Mouse (Mus musculus) myocyte (in vitro differentiated cells): ENCODE results near the gene Plekhj1. TPM values are rescaled to one million over a fixed set of nuclear protein-coding genes. Genes with fewer than 3 reads are reported as not detected.

Experiments used
- H3K27me3 ChIP-seq: one replicate; pipeline ENCODE4 v1.6.1; 2011; ENCODE audit not compliant: control insufficient read depth, insufficient read depth, insufficient read length
- H3K36me3 ChIP-seq: one replicate; pipeline ENCODE4 v1.6.1; 2011; ENCODE audit not compliant: control insufficient read depth, insufficient read depth
- H3K4me2 ChIP-seq: one replicate; pipeline ENCODE4 v1.6.1; 2011; ENCODE audit warnings: low read depth, control low read depth
- H3K4me3 ChIP-seq: one replicate; pipeline ENCODE4 v1.5.1; 2011; ENCODE audit warnings: mild to moderate bottlenecking, control low read depth, moderate library complexity
- H3K79me2 ChIP-seq: one replicate; pipeline ENCODE4 v1.6.1; 2011; ENCODE audit not compliant: control insufficient read depth, insufficient read depth
- H3ac ChIP-seq: one replicate; pipeline ENCODE4 v1.6.1; 2011; ENCODE audit not compliant: control insufficient read depth, insufficient read length
- CEBPB ChIP-seq: IDR thresholded peaks from 2 replicates; pipeline ENCODE4 v1.6.1; 2011; ENCODE audit warnings: mild to moderate bottlenecking, moderate library complexity; ENCODE audit not compliant: poor library complexity, insufficient read depth, severe bottlenecking
- E2F4 ChIP-seq: IDR thresholded peaks from one replicate; pipeline ENCODE4 v1.6.1; 2011; ENCODE audit warnings: mild to moderate bottlenecking, control low read depth, moderate library complexity; ENCODE audit not compliant: insufficient read depth
- MAX ChIP-seq: IDR thresholded peaks from one replicate; pipeline ENCODE4 v1.6.1; 2011; ENCODE audit warnings: low read depth, mild to moderate bottlenecking, control low read depth
- MYOD1 ChIP-seq, 3 experiments: IDR thresholded peaks; one replicate each; pipeline ENCODE4 v1.6.1; 2011; ENCODE audit warnings: control low read depth in 2 of 3, low read depth in 2 of 3, mild to moderate bottlenecking in 2 of 3, moderate library complexity in 1 of 3; ENCODE audit not compliant: insufficient read length in 2 of 3, control insufficient read depth in 1 of 3
- MYOG ChIP-seq, 3 experiments: IDR thresholded peaks; one replicate each; pipeline ENCODE4 v1.6.1; 2011; ENCODE audit warnings: control low read depth in 2 of 3, low read depth in 2 of 3, mild to moderate bottlenecking in 2 of 3; ENCODE audit not compliant: insufficient read length in 2 of 3, control insufficient read depth in 1 of 3, insufficient read depth in 1 of 3
- POLR2A ChIP-seq: IDR thresholded peaks from one replicate; pipeline ENCODE4 v1.6.1; 2011; ENCODE audit warnings: low read depth, mild to moderate bottlenecking, control low read depth, moderate library complexity; ENCODE audit not compliant: insufficient read length
- POLR2AphosphoS2 ChIP-seq: IDR thresholded peaks from one replicate; pipeline ENCODE4 v1.6.1; 2011; ENCODE audit warnings: low read depth, control low read depth; ENCODE audit not compliant: insufficient read length
- REST ChIP-seq: IDR thresholded peaks from one replicate; pipeline ENCODE4 v1.6.1; 2011; ENCODE audit warnings: mild to moderate bottlenecking, control low read depth, moderate library complexity; ENCODE audit not compliant: insufficient read depth, insufficient read length
- SRF ChIP-seq: IDR thresholded peaks from one replicate; pipeline ENCODE4 v1.6.1; 2011; ENCODE audit warnings: low read depth; ENCODE audit not compliant: control insufficient read depth, insufficient read length
- TCF12 ChIP-seq: IDR thresholded peaks from one replicate; pipeline ENCODE4 v1.6.1; 2011; ENCODE audit warnings: mild to moderate bottlenecking, control low read depth; ENCODE audit not compliant: poor library complexity, insufficient read depth, severe bottlenecking
- TCF3 ChIP-seq: IDR thresholded peaks from one replicate; pipeline ENCODE4 v1.6.1; 2011; ENCODE audit warnings: low read depth, control low read depth; ENCODE audit not compliant: insufficient read length
- USF1 ChIP-seq: IDR thresholded peaks from one replicate; pipeline ENCODE4 v1.6.1; 2011; ENCODE audit warnings: low read depth, mild to moderate bottlenecking, control low read depth, moderate library complexity
- polyA plus RNA-seq: library from polyadenylated mRNA; unstranded; fragments of >200 nt; fragmentation: generic; extraction: Trizol; gene quantifications from one replicate; pipeline ENCODE4 v1.2.1, GENCODE M21; 2012; ENCODE audit warnings: missing spikeins

Plekhj1 gene
- polyA plus RNA-seq, 1 experiment = 69.6 TPM

DNA sequence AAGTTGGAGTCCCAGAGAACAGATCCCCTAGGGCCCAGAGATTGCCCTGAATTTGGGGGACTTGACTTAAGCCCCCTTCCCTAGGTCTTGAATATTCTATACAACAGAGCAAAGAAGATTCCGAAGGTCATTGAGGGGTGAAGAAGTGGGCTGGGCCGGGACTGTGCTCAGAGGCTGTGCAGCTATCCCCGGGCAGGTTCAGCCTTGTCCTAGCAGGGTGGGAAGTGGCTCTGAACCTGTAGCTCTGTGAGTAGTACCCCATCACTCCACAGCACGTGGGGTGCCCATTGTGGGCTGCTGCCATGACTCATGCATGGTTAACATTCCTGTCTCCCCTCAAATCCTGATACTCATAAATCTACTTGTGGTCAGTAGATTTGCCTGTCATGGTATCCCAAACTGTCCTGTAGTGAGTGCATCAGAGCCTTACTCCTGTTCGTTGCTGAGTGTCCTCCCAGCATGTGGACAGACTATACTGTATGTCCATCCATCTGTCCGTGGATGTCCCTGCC, 22.0 kb downstream of the Plekhj1 start:
- Histone ChIP-seq H3K4me3 (no peak overlapping the region), H3K36me3 (peaks cover 43% of the 10 kb centered on the region), H3K4me2 (no peak overlapping the region), H3K79me2 (no peaks in the 10 kb centered on the region), H3ac (no peak overlapping the region), H3K27me3 (no peaks in the 10 kb centered on the region)
- TF ChIP-seq USF1 (no peak), REST (no peak), MAX (no peak), SRF (no peak), MYOG (IDR thresholded peaks at IDR 0.05; ENCODE audit: control insufficient read depth in 1 of 3, insufficient read depth in 1 of 3, insufficient read length in 2 of 3, low read depth in 2 of 3) (no peak), TCF3 (no peak), CEBPB (no peak), POLR2A (no peak), POLR2AphosphoS2 (no peak), TCF12 (no peak), E2F4 (no peak), MYOD1 (IDR thresholded peaks at IDR 0.05; ENCODE audit: control insufficient read depth in 1 of 3, insufficient read length in 2 of 3, low read depth in 2 of 3) (no peak)

DNA sequence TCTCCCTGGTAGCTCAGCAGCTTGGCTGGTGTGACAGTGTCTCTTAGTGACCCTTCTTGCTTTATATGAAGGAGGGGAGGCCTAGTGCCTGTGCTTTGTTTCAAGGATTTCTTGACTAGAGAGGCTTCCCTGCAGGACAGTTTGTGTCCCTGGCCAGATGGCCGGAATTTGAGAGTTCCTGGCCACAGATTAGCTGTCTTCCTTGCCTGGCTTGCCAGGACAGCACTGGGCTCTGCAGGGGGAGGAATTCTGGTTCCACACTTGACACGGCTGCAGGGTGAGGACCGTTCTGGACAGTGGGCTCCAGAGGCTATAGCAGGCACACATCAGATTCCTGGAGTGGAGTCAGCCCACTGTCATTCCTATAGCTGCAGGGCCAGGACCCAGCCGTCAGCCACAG, 22.7 kb downstream of the Plekhj1 start:
- H3ac ChIP-seq = no peak overlapping the region
- peaks cover 40% of the 10 kb centered on the region for H3K36me3 ChIP-seq
- TF ChIP-seq MYOD1 (IDR thresholded peaks at IDR 0.05; ENCODE audit: control insufficient read depth in 1 of 3, insufficient read length in 2 of 3, low read depth in 2 of 3) = no peak
- TF ChIP-seq MYOG (IDR thresholded peaks at IDR 0.05; ENCODE audit: control insufficient read depth in 1 of 3, insufficient read depth in 1 of 3, insufficient read length in 2 of 3, low read depth in 2 of 3) = no peak
- TF ChIP-seq MAX = no peak
- no peak for TF ChIP-seq TCF3
- no peak for TF ChIP-seq REST
- no peak for TF ChIP-seq TCF12
- no peak for TF ChIP-seq SRF
- TF ChIP-seq E2F4 = no peak
- TF ChIP-seq USF1 = no peak
- TF ChIP-seq CEBPB = no peak
- TF ChIP-seq POLR2AphosphoS2 = no peak
- TF ChIP-seq POLR2A = no peak
- no peaks in the 10 kb centered on the region for H3K27me3 ChIP-seq
- no peak overlapping the region for H3K4me2 ChIP-seq
- no peaks in the 10 kb centered on the region for H3K79me2 ChIP-seq
- no peak overlapping the region for H3K4me3 ChIP-seq

DNA sequence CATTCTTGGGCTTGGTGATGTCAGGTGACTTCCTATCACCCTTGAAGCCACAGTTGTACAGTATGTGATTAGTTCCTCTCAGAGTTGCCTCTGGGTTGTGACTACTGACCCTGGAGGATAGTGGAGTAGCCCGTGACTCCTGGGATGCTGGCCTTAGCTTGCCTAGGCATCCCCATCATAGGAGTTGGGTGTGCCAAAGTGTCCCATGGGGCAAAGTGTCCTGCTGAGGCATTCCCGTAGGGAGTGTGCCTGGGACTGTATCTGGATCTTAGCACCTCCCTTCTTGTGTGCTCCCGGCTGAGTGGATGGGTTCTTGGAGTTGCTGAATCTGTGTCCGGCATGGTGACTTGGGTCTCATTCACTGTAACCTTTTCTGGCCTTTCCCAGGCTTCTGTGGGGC, 23.4 kb downstream of the Plekhj1 start:
- Histone ChIP-seq H3K27me3 (no peaks in the 10 kb centered on the region), H3K36me3 (peaks cover 37% of the 10 kb centered on the region), H3K79me2 (no peaks in the 10 kb centered on the region), H3K4me2 (no peak overlapping the region), H3K4me3 (no peak overlapping the region), H3ac (no peak overlapping the region)
- TF ChIP-seq E2F4 = no peak
- TF ChIP-seq CEBPB = no peak
- no peak for TF ChIP-seq POLR2AphosphoS2
- TF ChIP-seq REST = no peak
- no peak for TF ChIP-seq MAX
- TF ChIP-seq MYOD1 (IDR thresholded peaks at IDR 0.05; ENCODE audit: control insufficient read depth in 1 of 3, insufficient read length in 2 of 3, low read depth in 2 of 3) = no peak
- TF ChIP-seq MYOG (IDR thresholded peaks at IDR 0.05; ENCODE audit: control insufficient read depth in 1 of 3, insufficient read depth in 1 of 3, insufficient read length in 2 of 3, low read depth in 2 of 3) = no peak
- no peak for TF ChIP-seq USF1
- TF ChIP-seq TCF3 = no peak
- TF ChIP-seq SRF = no peak
- TF ChIP-seq TCF12 = no peak
- TF ChIP-seq POLR2A = no peak

DNA sequence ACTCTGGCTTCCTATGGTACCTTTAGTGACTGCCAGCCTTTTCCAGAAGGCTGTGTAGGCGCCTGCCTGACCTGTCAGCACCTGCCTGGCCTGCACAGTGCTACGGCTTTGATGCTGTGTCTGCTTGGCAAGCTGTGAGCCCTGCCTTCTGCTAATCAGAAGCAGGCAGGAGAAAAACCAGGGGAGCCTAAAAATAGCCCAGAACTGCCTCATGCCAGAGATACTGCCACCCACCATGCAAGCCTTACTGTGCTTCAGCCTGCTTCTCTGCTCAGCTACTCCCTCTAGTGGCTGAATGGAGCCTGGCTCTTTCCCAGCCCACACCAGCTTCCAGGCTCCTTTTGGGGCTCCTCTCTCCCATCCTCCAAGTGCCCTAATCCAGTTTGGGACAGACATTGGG, 23.9 kb downstream of the Plekhj1 start:
- Histone ChIP-seq H3K4me3 (no peak overlapping the region), H3K4me2 (peak overlapping the region; percentile 7), H3K36me3 (peaks cover 33% of the 10 kb centered on the region), H3K27me3 (no peaks in the 10 kb centered on the region), H3ac (no peak overlapping the region), H3K79me2 (no peaks in the 10 kb centered on the region)
- no peak for TF ChIP-seq MAX
- TF ChIP-seq MYOG (IDR thresholded peaks at IDR 0.05; ENCODE audit: control insufficient read depth in 1 of 3, insufficient read depth in 1 of 3, insufficient read length in 2 of 3, low read depth in 2 of 3) = no peak
- TF ChIP-seq MYOD1 (IDR thresholded peaks at IDR 0.05; ENCODE audit: control insufficient read depth in 1 of 3, insufficient read length in 2 of 3, low read depth in 2 of 3) = peak in 2 of 3 experiments; percentile 6 to 62
- TF ChIP-seq TCF3 = no peak
- peak; percentile 38 for TF ChIP-seq SRF

DNA sequence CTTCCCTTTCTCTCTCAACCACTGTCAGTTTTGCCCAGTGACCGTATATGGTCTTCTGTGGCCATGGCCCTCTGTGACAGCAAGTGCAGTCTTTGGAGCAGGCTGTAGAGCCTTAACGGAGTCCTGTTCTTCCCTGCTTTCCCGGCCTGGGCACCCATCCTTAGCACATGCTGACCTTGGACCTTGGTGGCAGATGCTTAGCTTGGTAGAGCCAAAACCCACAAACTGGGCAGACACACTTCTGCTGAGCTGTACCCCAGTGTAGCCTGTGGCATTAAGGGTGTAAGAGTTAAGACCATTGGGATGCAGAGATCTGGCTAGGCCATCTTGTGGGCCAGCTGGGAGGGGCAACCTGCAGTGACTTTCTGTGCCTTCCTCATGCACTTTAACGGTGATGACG, 24.6 kb downstream of the Plekhj1 start:
- no peak overlapping the region for H3K4me3 ChIP-seq
- TF ChIP-seq USF1 (no peak), REST (no peak), TCF3 (no peak)
- peaks cover 30% of the 10 kb centered on the region for H3K36me3 ChIP-seq
- H3K79me2 ChIP-seq = no peaks in the 10 kb centered on the region
- H3K4me2 ChIP-seq = peak overlapping the region; percentile 7
- H3ac ChIP-seq = no peak overlapping the region
- no peaks in the 10 kb centered on the region for H3K27me3 ChIP-seq
